In the genomic region with DNA sequence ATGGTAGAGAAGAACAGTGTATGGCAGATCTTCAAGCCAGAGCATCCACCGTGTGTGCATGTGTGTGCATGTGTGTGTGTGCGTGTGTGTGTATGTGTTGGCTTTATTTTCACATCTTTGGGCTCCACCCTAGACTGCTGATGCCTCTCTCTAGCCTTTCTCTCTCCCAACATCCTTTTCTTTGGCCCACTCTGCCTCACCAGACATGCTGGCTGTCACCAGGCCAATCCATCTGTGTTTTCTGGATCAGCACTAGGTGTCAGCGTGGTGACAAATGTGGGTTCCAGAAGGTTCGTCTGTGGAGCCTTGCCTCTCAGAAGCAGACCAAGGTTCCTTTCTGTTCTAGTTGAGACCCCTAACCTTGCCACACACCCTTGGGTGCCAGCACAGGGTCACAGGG, we compare ENCODE assay signal across 13 mouse cellular contexts.
DNase-seq lines count a peak whose midpoint lies in the region; ATAC-seq lines count a peak whose summit lies in the region.
"Had no signal": no experiment of that assay in that cellular context is flagged by ENCODE, and none has a peak within 500 bp of the region (broad histone marks: within the 10 kb centered on the region; RNA-seq: fewer than 3 reads in every experiment).

No protein-coding gene starts in this region.

- no peak for DNase-seq in forebrain, embryonic 11.5 days (ENCODE audit: low spot score)
- DNase-seq in layer of hippocampus, adult 11-12 months (ENCODE audit: low spot score): peak; percentile 52
- DNase-seq in layer of hippocampus, adult 9-10 months (ENCODE audit: low spot score): no peak
- peak; percentile 63 for DNase-seq in right cerebral cortex, postnatal 4 days
- no peak for DNase-seq in right cerebral cortex, adult 2 months (ENCODE audit: low spot score in 2 of 2)
- DNase-seq in c-Kit-positive CD71-positive TER-119-positive erythroid progenitor cells, embryonic 14.5 days (ENCODE audit: low spot score): no peak
- DNase-seq: embryo, embryonic 11 days; kidney, adult 8-10 months; thymus, adult 18-20 months had no signal

- H3K9ac ChIP-seq in forebrain, embryonic 13.5 days: no peak overlapping the region
- no peak overlapping the region for H3K9ac ChIP-seq in forebrain, embryonic 11.5 days (ENCODE audit: low read length)
- H3K9ac ChIP-seq: limb, embryonic 15.5 days had no signal

- H3K36me3 ChIP-seq in forebrain, embryonic 13.5 days (ENCODE audit: poor library complexity, severe bottlenecking): peaks cover 13% of the 10 kb centered on the region
- H3K36me3 ChIP-seq in forebrain, embryonic 11.5 days (ENCODE audit: control insufficient read depth, insufficient read depth, low read length): no peaks in the 10 kb centered on the region

- H3K4me3 ChIP-seq in forebrain, embryonic 13.5 days: no peak overlapping the region
- no peak overlapping the region for H3K4me3 ChIP-seq in forebrain, embryonic 11.5 days (ENCODE audit: low read depth, low read length)
- H3K4me3 ChIP-seq: erythroblast, embryonic 14.5 days; limb, embryonic 15.5 days had no signal

- 0 out of 2 replicates have a peak, but pooled peaks have one; percentile 8 for ATAC-seq in forebrain, embryonic 13.5 days
- no peak for ATAC-seq in forebrain, embryonic 11.5 days (replicated peaks; ENCODE audit: low FRiP score)
- no peak for ATAC-seq in megakaryocyte-erythroid progenitor cell, adult 5-6 weeks (replicated peaks; ENCODE audit: low FRiP score, low TSS enrichment, poor library complexity, severe bottlenecking)

- no peaks in the 10 kb centered on the region for H3K27me3 ChIP-seq in forebrain, embryonic 13.5 days
- H3K27me3 ChIP-seq in forebrain, embryonic 11.5 days (ENCODE audit: control insufficient read depth, insufficient read depth, low read length): no peaks in the 10 kb centered on the region
- H3K27me3 ChIP-seq: limb, embryonic 15.5 days had no signal

- H3K9me3 ChIP-seq in forebrain, embryonic 13.5 days (replicated peaks): no peaks in the 10 kb centered on the region
- H3K9me3 ChIP-seq in forebrain, embryonic 11.5 days (ENCODE audit: control insufficient read depth, low read length): no peaks in the 10 kb centered on the region
- H3K9me3 ChIP-seq: limb, embryonic 15.5 days had no signal

- 72% methylated on average over 4 of the region's 4 CpGs for WGBS in forebrain, embryonic 13.5 days
- WGBS in forebrain, embryonic 11.5 days: 89% methylated on average over 4 of the region's 4 CpGs

- no peak overlapping the region for H3K27ac ChIP-seq in forebrain, embryonic 13.5 days
- no peak overlapping the region for H3K27ac ChIP-seq in forebrain, embryonic 11.5 days (ENCODE audit: low read depth, low read length)
- H3K27ac ChIP-seq: limb, embryonic 15.5 days had no signal

- H3K4me1 ChIP-seq in forebrain, embryonic 13.5 days: peaks cover 29% of the 10 kb centered on the region
- no peaks in the 10 kb centered on the region for H3K4me1 ChIP-seq in forebrain, embryonic 11.5 days (replicated peaks; ENCODE audit: control insufficient read depth, insufficient read depth, low read length)

- no peak overlapping the region for H3K4me2 ChIP-seq in forebrain, embryonic 13.5 days
- no peak overlapping the region for H3K4me2 ChIP-seq in forebrain, embryonic 11.5 days (ENCODE audit: low read depth, low read length, severe bottlenecking)
- H3K4me2 ChIP-seq: limb, embryonic 15.5 days had no signal

Comparison
In these comparisons a context has a peak if more than half of its experiments do, and no peak if none do; other contexts are left out.
1. DNase-seq: peak in layer of hippocampus, adult 11-12 months (single experiment) and right cerebral cortex, postnatal 4 days (single experiment); none in forebrain, embryonic 11.5 days (single experiment), layer of hippocampus, adult 9-10 months (single experiment), right cerebral cortex, adult 2 months (0 of 2) and c-Kit-positive CD71-positive TER-119-positive erythroid progenitor cells, embryonic 14.5 days (single experiment).